Comparison of ENCODE assay signal across 33 mouse cellular contexts in genomic region chr4:134302084-134302483, GRCm38 (mm10). TPM values are rescaled to one million over a fixed set of nuclear protein-coding genes. Genes with fewer than 3 reads are reported as not detected.
DNase-seq lines count a peak whose midpoint lies in the region; ATAC-seq and TF ChIP-seq lines count a peak whose summit lies in the region.
"Had no signal": no experiment of that assay in that cellular context is flagged by ENCODE, and none has a peak within 500 bp of the region (broad histone marks: within the 10 kb centered on the region; RNA-seq: fewer than 3 reads in every experiment).

No protein-coding gene starts in this region.

- H3K9me3 ChIP-seq in heart, embryonic 13.5 days, result no peaks in the 10 kb centered on the region
- H3K9me3 ChIP-seq: hindbrain, embryonic 13.5 days; limb, embryonic 10.5 days; limb, embryonic 15.5 days; liver, embryonic 13.5 days; midbrain, embryonic 13.5 days; neural tube, embryonic 13.5 days had no signal

- no peak overlapping the region for H3K4me2 ChIP-seq in heart, embryonic 13.5 days
- H3K4me2 ChIP-seq: hindbrain, embryonic 13.5 days; limb, embryonic 15.5 days; liver, embryonic 13.5 days; midbrain, embryonic 13.5 days; neural tube, embryonic 13.5 days had no signal

- DNase-seq in gastrocnemius, adult 2 months, result peak; percentile 64
- no peak for DNase-seq in gastrocnemius, postnatal 10 days
- no peak for DNase-seq in heart, adult 9 months (ENCODE audit: low spot score in 2 of 2)
- peak; percentile 19 for DNase-seq in 3T3-L1 (ENCODE audit: low read depth, low spot score)
- peak; percentile 25 for DNase-seq in NIH3T3 (ENCODE audit: low read depth)
- DNase-seq in lung, postnatal 4 days, result no peak
- DNase-seq: adrenal gland, adult 8-10 months; B cell, adult 2 months; cerebellum, adult 8-10 months; cerebellum, postnatal 25 days; kidney, adult 9 months; kidney, postnatal 10 days; layer of hippocampus, postnatal 36 days; liver, embryonic 13.5 days; lung, adult 18-20 months; thymus, postnatal 4 days had no signal

- H3K27me3 ChIP-seq in heart, embryonic 13.5 days (replicated peaks), result no peaks in the 10 kb centered on the region
- H3K27me3 ChIP-seq: hindbrain, embryonic 13.5 days; limb, embryonic 15.5 days; liver, embryonic 13.5 days; midbrain, embryonic 13.5 days; neural tube, embryonic 13.5 days had no signal

- H3K36me3 ChIP-seq in heart, embryonic 13.5 days, result no peaks in the 10 kb centered on the region
- H3K36me3 ChIP-seq: hindbrain, embryonic 13.5 days; limb, embryonic 10.5 days; limb, embryonic 15.5 days; liver, embryonic 13.5 days; midbrain, embryonic 13.5 days; neural tube, embryonic 13.5 days had no signal

- intact Hi-C loops in gastrocnemius, adult 2 months (cut with DNase I), result no loop called here

- H3K4me1 ChIP-seq in heart, embryonic 13.5 days, result peaks cover 56% of the 10 kb centered on the region

- H3K9ac ChIP-seq in heart, embryonic 13.5 days, result peak overlapping the region; percentile 45; the same call in 1 of the 2 replicates
- H3K9ac ChIP-seq: hindbrain, embryonic 13.5 days; limb, embryonic 15.5 days; liver, embryonic 13.5 days; midbrain, embryonic 13.5 days; neural tube, embryonic 13.5 days had no signal

- H3K4me3 ChIP-seq in gastrocnemius, adult 2 months, result peak overlapping the region; percentile 58
- H3K4me3 ChIP-seq in heart, embryonic 13.5 days, result no peak overlapping the region
- H3K4me3 ChIP-seq: hindbrain, embryonic 13.5 days; limb, embryonic 10.5 days; limb, embryonic 15.5 days; liver, embryonic 13.5 days; midbrain, embryonic 13.5 days; neural tube, embryonic 13.5 days had no signal

- TF ChIP-seq CTCF in gastrocnemius, adult 2 months (IDR thresholded peaks at IDR 0.05), result no peak

- peak overlapping the region; percentile 97 for H3K27ac ChIP-seq in gastrocnemius, adult 2 months
- H3K27ac ChIP-seq in heart, embryonic 13.5 days (replicated peaks), result peak overlapping the region; percentile 91
- H3K27ac ChIP-seq: hindbrain, embryonic 13.5 days; limb, embryonic 10.5 days; limb, embryonic 15.5 days; liver, embryonic 13.5 days; macrophage; midbrain, embryonic 13.5 days; neural tube, embryonic 13.5 days had no signal

- 46% methylated on average over 5 of the region's 5 CpGs for WGBS in heart, embryonic 13.5 days

- ATAC-seq in heart, embryonic 13.5 days (ENCODE audit: extremely low read depth, insufficient number of reproducible peaks, low FRiP score, low TSS enrichment), result no peak
- ATAC-seq: forebrain, embryonic 14.5 days; intestine, embryonic 16.5 days; lung, postnatal 0 days; midbrain, embryonic 13.5 days had no signal

RNA-seq across cellular contexts. Expression of gene Trim63, which starts 12.8 kb away (rescaled TPM):
- 100 to 1,000 TPM; 250 to 325 TPM for total RNA-seq in gastrocnemius, adult 2 months (2021)
- total RNA-seq in gastrocnemius, postnatal 10 days (2021), result 100 to 1,000 TPM in 1 of 2 experiments, 10 to 100 TPM in 1; 78.5 to 107 TPM
- 108 and 136 TPM in 2 replicates for polyA plus RNA-seq in heart, embryonic 13.5 days (2015; fragmentation: Nextera tagmentation; extraction: Ambion mirVana)
- total RNA-seq: adrenal gland, adult 8-10 months; granulocyte monocyte progenitor cell, adult 5-6 weeks; layer of hippocampus, postnatal 36 days; megakaryocyte-erythroid progenitor cell, adult 5-6 weeks had no signal
- polyA plus RNA-seq: forebrain, embryonic 14.5 days; macrophage; stomach, embryonic 14.5 days had no signal

RNA-seq across cellular contexts. Expression of gene Pdik1l, which starts 14.4 kb away (rescaled TPM):
- 1 to 10 TPM; 3.2 TPM for total RNA-seq in gastrocnemius, adult 2 months (2021)
- total RNA-seq in gastrocnemius, postnatal 10 days (2021), result 1 to 10 TPM; 5.8 to 8.4 TPM
- 13.4 and 13.5 TPM in 2 replicates for polyA plus RNA-seq in heart, embryonic 13.5 days (2015; fragmentation: Nextera tagmentation; extraction: Ambion mirVana)

RNA-seq across cellular contexts. Expression of gene Slc30a2, which starts 40.9 kb away (rescaled TPM):
- 10 to 100 TPM in 1 of 2 experiments, 1 to 10 TPM in 1; 4.4 to 25.8 TPM for total RNA-seq in gastrocnemius, adult 2 months (2021)
- total RNA-seq in gastrocnemius, postnatal 10 days (2021), result under 1 TPM; 0.29 to 0.66 TPM
- polyA plus RNA-seq in heart, embryonic 13.5 days (2015; fragmentation: Nextera tagmentation; extraction: Ambion mirVana), result 0.11 and 0.19 TPM in 2 replicates
- total RNA-seq: granulocyte monocyte progenitor cell, adult 5-6 weeks; layer of hippocampus, postnatal 36 days; megakaryocyte-erythroid progenitor cell, adult 5-6 weeks had no signal
- polyA plus RNA-seq: hindbrain, embryonic 13.5 days; limb, embryonic 10.5 days; liver, embryonic 13.5 days; macrophage; stomach, embryonic 14.5 days had no signal

RNA-seq across cellular contexts. Expression of gene Grrp1, which starts 48.2 kb away (rescaled TPM):
- total RNA-seq in gastrocnemius, adult 2 months (2021), result 1 to 10 TPM; 1.7 to 3.1 TPM
- 1 to 10 TPM; 5.1 to 6.0 TPM for total RNA-seq in gastrocnemius, postnatal 10 days (2021)
- polyA plus RNA-seq in heart, embryonic 13.5 days (2015; fragmentation: Nextera tagmentation; extraction: Ambion mirVana), result 4.3 and 5.0 TPM in 2 replicates
- total RNA-seq: granulocyte monocyte progenitor cell, adult 5-6 weeks had no signal
- polyA plus RNA-seq: macrophage had no signal

RNA-seq across cellular contexts. Expression of gene Gm30191, which starts 55.3 kb away (rescaled TPM):
- not detected for total RNA-seq in gastrocnemius, adult 2 months (2021)
- not detected for total RNA-seq in gastrocnemius, postnatal 10 days (2021)
- not detected in 2 replicates for polyA plus RNA-seq in heart, embryonic 13.5 days (2015; fragmentation: Nextera tagmentation; extraction: Ambion mirVana)
- total RNA-seq: adrenal gland, adult 8-10 months; gastrocnemius, adult 8-10 months; granulocyte monocyte progenitor cell, adult 5-6 weeks; layer of hippocampus, postnatal 36 days; megakaryocyte-erythroid progenitor cell, adult 5-6 weeks had no signal
- polyA plus RNA-seq: embryonic facial prominence, embryonic 11.5 days; forebrain, embryonic 14.5 days; intestine, embryonic 16.5 days; large intestine, adult 2 months; limb, embryonic 10.5 days; limb, embryonic 15.5 days; liver, embryonic 13.5 days; lung, postnatal 0 days; macrophage; midbrain, embryonic 13.5 days; neural tube, embryonic 13.5 days; stomach, embryonic 14.5 days; testis, adult 2 months had no signal

Comparison
In these comparisons a context has a peak if more than half of its experiments do, and no peak if none do; other contexts are left out.
1. DNase-seq: peak in gastrocnemius, adult 2 months (single experiment), 3T3-L1 (single experiment) and NIH3T3 (single experiment); none in gastrocnemius, postnatal 10 days (single experiment), heart, adult 9 months (0 of 2) and lung, postnatal 4 days (0 of 2).